Comparison of ENCODE assay signal across 15 mouse cellular contexts in genomic region chr5:51072674-51073468, GRCm38 (mm10).
DNase-seq lines count a peak whose midpoint lies in the region; ATAC-seq lines count a peak whose summit lies in the region.
"Had no signal": no experiment of that assay in that cellular context is flagged by ENCODE, and none has a peak within 500 bp of the region (broad histone marks: within the 10 kb centered on the region; RNA-seq: fewer than 3 reads in every experiment).

No protein-coding gene starts in this region.

- intact Hi-C loops in heart, postnatal 25 days (cut with DNase I), result no loop called here

- no peak for ATAC-seq in inflammation-experienced regulatory T-cells, adult 6 months
- ATAC-seq: CD4-positive, CD25-positive, alpha-beta regulatory T cell, adult 4 months; forebrain, embryonic 13.5 days; hindbrain, postnatal 0 days had no signal

- peak; percentile 7 for DNase-seq in heart, adult 8-10 months (ENCODE audit: low spot score)
- no peak for DNase-seq in heart, postnatal 25 days (ENCODE audit: low spot score)
- DNase-seq in brain, adult 2 months (ENCODE audit: low read depth, low spot score), result peak; percentile 4
- DNase-seq in kidney, postnatal 25 days, result peak; percentile 14 to 42
- peak; percentile 29 to 65 for DNase-seq in lung, postnatal 4 days
- DNase-seq in ovary, postnatal 10 days (ENCODE audit: low spot score), result no peak
- DNase-seq in cerebellum, adult 11-12 months, result no peak
- DNase-seq: cerebellum, postnatal 25 days; gastrocnemius, postnatal 14 days; layer of hippocampus, adult 9-11 months; midbrain, embryonic 14.5 days had no signal

Comparison
In these comparisons a context has a peak if more than half of its experiments do, and no peak if none do; other contexts are left out.
1. DNase-seq: peak in heart, adult 8-10 months (single experiment), brain, adult 2 months (single experiment), kidney, postnatal 25 days (2 of 2) and lung, postnatal 4 days (2 of 2); none in heart, postnatal 25 days (single experiment), ovary, postnatal 10 days (single experiment) and cerebellum, adult 11-12 months (single experiment).